8 mouse cellular contexts compared by ENCODE assay signal in genomic region chr11:69420554-69421000, GRCm38 (mm10). TPM values are rescaled to one million over a fixed set of nuclear protein-coding genes. Genes with fewer than 3 reads are reported as not detected.
DNase-seq lines count a peak whose midpoint lies in the region; ATAC-seq and TF ChIP-seq lines count a peak whose summit lies in the region.

No protein-coding gene starts in this region.

- H3K79me2 ChIP-seq in MEL (ENCODE audit: control insufficient read depth, insufficient read depth, low read length, poor library complexity), result peaks cover 3% of the 10 kb centered on the region

- no peaks in the 10 kb centered on the region for H3K36me3 ChIP-seq in kidney, adult 2 months (ENCODE audit: control insufficient read depth, insufficient read depth, low read length)
- peaks cover 0 to 5% of the 10 kb centered on the region in 2 experiments; a peak in 2 of 4 replicates for H3K36me3 ChIP-seq in MEL (ENCODE audit: control insufficient read depth in 1 of 2, insufficient read depth in 2 of 2, low read length in 2 of 2)
- no peaks in the 10 kb centered on the region for H3K36me3 ChIP-seq in heart, postnatal 0 days (replicated peaks; ENCODE audit: control insufficient read depth, insufficient read depth, low read length)
- H3K36me3 ChIP-seq in midbrain, embryonic 10.5 days, result no peaks in the 10 kb centered on the region

- no peak for DNase-seq in kidney, adult 2 months
- no peak for DNase-seq in kidney, postnatal 36 days
- no peak for DNase-seq in MEL (ENCODE audit: low read depth, low spot score)
- DNase-seq in heart, postnatal 0 days (ENCODE audit: low spot score), result no peak
- DNase-seq in midbrain, embryonic 10.5 days (ENCODE audit: low spot score), result no peak
- DNase-seq in urinary bladder, postnatal 14 days (ENCODE audit: low spot score), result no peak
- DNase-seq in left cerebral cortex, adult 8-10 months (ENCODE audit: low spot score in 2 of 2), result no peak
- no peak for DNase-seq in adrenal gland, postnatal 36 days

- H3K9me3 ChIP-seq in MEL (replicated peaks; ENCODE audit: insufficient read depth, low read length), result no peaks in the 10 kb centered on the region
- H3K9me3 ChIP-seq in heart, postnatal 0 days (replicated peaks; ENCODE audit: control insufficient read depth, low read length), result no peaks in the 10 kb centered on the region
- no peaks in the 10 kb centered on the region for H3K9me3 ChIP-seq in midbrain, embryonic 10.5 days (replicated peaks)

- no peaks in the 10 kb centered on the region for H3K27me3 ChIP-seq in kidney, adult 2 months (replicated peaks; ENCODE audit: control insufficient read depth, insufficient read depth, low read length)
- H3K27me3 ChIP-seq in MEL (ENCODE audit: control insufficient read depth in 1 of 2, insufficient read depth in 2 of 2, low read length in 2 of 2), result peaks cover 0 to 1% of the 10 kb centered on the region in 2 experiments; a peak in 1 of 4 replicates
- H3K27me3 ChIP-seq in heart, postnatal 0 days (ENCODE audit: control insufficient read depth, insufficient read depth, low read length), result peaks cover 13% of the 10 kb centered on the region; the same call in 1 of the 2 replicates
- peaks cover 43% of the 10 kb centered on the region for H3K27me3 ChIP-seq in midbrain, embryonic 10.5 days (ENCODE audit: low read depth, poor library complexity, severe bottlenecking)

- H3K4me2 ChIP-seq in heart, postnatal 0 days (ENCODE audit: low read depth, low read length), result peak overlapping the region; percentile 95

- H3K4me1 ChIP-seq in kidney, adult 2 months (ENCODE audit: control insufficient read depth, insufficient read depth, low read length), result peaks cover 7% of the 10 kb centered on the region; the same call in 1 of the 2 replicates
- H3K4me1 ChIP-seq in MEL (ENCODE audit: control insufficient read depth in 1 of 2, insufficient read depth in 2 of 2, low read length in 2 of 2), result peaks cover 0 to 22% of the 10 kb centered on the region in 2 experiments; a peak in 3 of 4 replicates
- peaks cover 16% of the 10 kb centered on the region for H3K4me1 ChIP-seq in heart, postnatal 0 days (ENCODE audit: control insufficient read depth, insufficient read depth)
- H3K4me1 ChIP-seq in midbrain, embryonic 10.5 days, result peaks cover 63% of the 10 kb centered on the region

- no peak for TF ChIP-seq RAD21 in MEL (IDR thresholded peaks at IDR 0.05; ENCODE audit: low read depth, low read length)

- ATAC-seq in heart, postnatal 0 days (ENCODE audit: insufficient read depth, low read depth), result no peak

- H3K4me3 ChIP-seq in kidney, adult 2 months (ENCODE audit: insufficient read depth, low read depth, low read length), result peak overlapping the region; percentile 70
- peak overlapping the region; percentile 10 to 34; a peak in 3 of 4 replicates for H3K4me3 ChIP-seq in MEL (ENCODE audit: control insufficient read depth in 1 of 2, insufficient read depth in 1 of 2, low read depth in 2 of 2, low read length in 2 of 2)
- peak overlapping the region; percentile 61 for H3K4me3 ChIP-seq in heart, postnatal 0 days (ENCODE audit: low read depth, low read length)
- H3K4me3 ChIP-seq in midbrain, embryonic 10.5 days, result peak overlapping the region; percentile 93

- TF ChIP-seq CTCF in kidney, adult 2 months (conservative IDR thresholded peaks at IDR 0.05; ENCODE audit: insufficient read depth, insufficient read length, low read depth, low read length), result no peak
- TF ChIP-seq CTCF in MEL (IDR thresholded peaks at IDR 0.05 in 2 of 3, conservative IDR thresholded peaks at IDR 0.05 in 1 of 3; ENCODE audit: control insufficient read depth in 1 of 3, insufficient read depth in 1 of 3, low read depth in 2 of 3, low read length in 3 of 3, poor library complexity in 1 of 3, severe bottlenecking in 1 of 3), result no peak
- TF ChIP-seq CTCF in heart, postnatal 0 days (IDR thresholded peaks at IDR 0.05; ENCODE audit: low read depth), result no peak

- H3K9ac ChIP-seq in MEL (ENCODE audit: control insufficient read depth, low read depth, low read length, poor library complexity, severe bottlenecking), result no peak overlapping the region
- no peak overlapping the region for H3K9ac ChIP-seq in heart, postnatal 0 days (replicated peaks; ENCODE audit: low read depth, low read length)

- no peak overlapping the region for H3K27ac ChIP-seq in kidney, adult 2 months (ENCODE audit: insufficient read depth, low read depth, low read length)
- no peak overlapping the region for H3K27ac ChIP-seq in MEL (ENCODE audit: control insufficient read depth, low read depth, low read length)
- H3K27ac ChIP-seq in heart, postnatal 0 days (ENCODE audit: low read depth), result no peak overlapping the region
- H3K27ac ChIP-seq in midbrain, embryonic 10.5 days (replicated peaks), result peak overlapping the region; percentile 99

- TF ChIP-seq POLR2A in kidney, adult 2 months (IDR thresholded peaks at IDR 0.05; ENCODE audit: low read depth, low read length), result no peak
- TF ChIP-seq POLR2A in MEL (IDR thresholded peaks at IDR 0.05; ENCODE audit: control insufficient read depth in 1 of 2, insufficient read depth in 1 of 2, low read depth in 1 of 2, low read length in 2 of 2, poor library complexity in 1 of 2), result no peak

- 0 out of 4 replicates have a peak, but pooled peaks of 1 of the 2 experiments have one; percentile 1 for TF ChIP-seq EP300 in MEL (IDR thresholded peaks at IDR 0.05; ENCODE audit: low read depth in 1 of 2, low read length in 2 of 2)
- no peak for TF ChIP-seq EP300 in heart, postnatal 0 days (IDR thresholded peaks at IDR 0.05; ENCODE audit: low read depth)

- WGBS in kidney, adult 2 months, result 28% methylated on average over 10 of the region's 10 CpGs
- WGBS in heart, postnatal 0 days, result 17% methylated on average over 10 of the region's 10 CpGs
- 8% methylated on average over 10 of the region's 10 CpGs for WGBS in midbrain, embryonic 10.5 days

TF ChIP-seq in MEL, 35 proteins besides CTCF, POLR2A, EP300 and RAD21 (continues in another document):
- TF ChIP-seq MXI1 (IDR thresholded peaks at IDR 0.05; ENCODE audit: low read depth, low read length) (no peak), USF1 (IDR thresholded peaks at IDR 0.05; ENCODE audit: low read depth, low read length) (no peak)

RNA-seq across cellular contexts. Expression of gene Kdm6b, which starts 7.1 kb away (rescaled TPM):
- 8.8 and 10.5 TPM in 2 replicates for polyA plus RNA-seq in kidney, adult 2 months (2012; rRNA removed)
- total RNA-seq in MEL (2012; rRNA removed), result 5.8 and 7.2 TPM in 2 replicates
- 10 to 100 TPM; 25.0 to 43.4 TPM for polyA plus RNA-seq in MEL (2012; ENCODE audit: insufficient read depth in 1 of 2, insufficient read length in 2 of 2, low read depth in 1 of 2, low replicate concordance in 2 of 2, missing spikeins in 1 of 2)
- total RNA-seq in heart, postnatal 0 days (2014; rRNA removed; ENCODE audit: low replicate concordance), result 7.8 and 10.0 TPM in 2 replicates
- polyA plus RNA-seq in heart, postnatal 0 days (2015; fragmentation: Nextera tagmentation; extraction: Ambion mirVana), result 23.0 and 23.6 TPM in 2 replicates
- 31.8 and 37.1 TPM in 2 replicates for polyA plus RNA-seq in midbrain, embryonic 10.5 days (2016; fragmentation: Nextera tagmentation; extraction: Ambion mirVana)
- total RNA-seq in left cerebral cortex, adult 8-10 months (2022), result 10 to 100 TPM; 17.3 to 29.2 (median 21.9) TPM
- total RNA-seq in adrenal gland, postnatal 36 days (2021), result 10 to 100 TPM; 31.8 to 48.0 TPM

RNA-seq across cellular contexts. Expression of gene Tmem88, which starts 22.5 kb away (rescaled TPM):
- polyA plus RNA-seq in kidney, adult 2 months (2012; rRNA removed), result 25.4 and 25.8 TPM in 2 replicates
- total RNA-seq in MEL (2012; rRNA removed), result 0.39 TPM in 2 replicates
- polyA plus RNA-seq in MEL (2012; ENCODE audit: insufficient read depth in 1 of 2, insufficient read length in 2 of 2, low read depth in 1 of 2, low replicate concordance in 2 of 2, missing spikeins in 1 of 2), result under 1 TPM in 1 of 2 experiments, not detected in 1; 0.45 TPM
- total RNA-seq in heart, postnatal 0 days (2014; rRNA removed; ENCODE audit: low replicate concordance), result 32.4 and 33.0 TPM in 2 replicates
- 59.7 and 62.5 TPM in 2 replicates for polyA plus RNA-seq in heart, postnatal 0 days (2015; fragmentation: Nextera tagmentation; extraction: Ambion mirVana)
- 16.9 and 21.4 TPM in 2 replicates for polyA plus RNA-seq in midbrain, embryonic 10.5 days (2016; fragmentation: Nextera tagmentation; extraction: Ambion mirVana)
- total RNA-seq in left cerebral cortex, adult 8-10 months (2022), result 1 to 10 TPM; 3.3 to 4.8 (median 3.5) TPM
- 10 to 100 TPM; 13.4 to 17.8 TPM for total RNA-seq in adrenal gland, postnatal 36 days (2021)

RNA-seq across cellular contexts. Expression of gene Cyb5d1, which starts 25.1 kb away (rescaled TPM):
- polyA plus RNA-seq in kidney, adult 2 months (2012; rRNA removed), result 26.6 and 27.9 TPM in 2 replicates
- 26.8 and 39.6 TPM in 2 replicates for total RNA-seq in MEL (2012; rRNA removed)
- polyA plus RNA-seq in MEL (2012; ENCODE audit: insufficient read depth in 1 of 2, insufficient read length in 2 of 2, low read depth in 1 of 2, low replicate concordance in 2 of 2, missing spikeins in 1 of 2), result 10 to 100 TPM in 1 of 2 experiments, not detected in 1; 21.3 TPM
- total RNA-seq in heart, postnatal 0 days (2014; rRNA removed; ENCODE audit: low replicate concordance), result 14.2 and 17.6 TPM in 2 replicates
- 16.7 and 18.6 TPM in 2 replicates for polyA plus RNA-seq in heart, postnatal 0 days (2015; fragmentation: Nextera tagmentation; extraction: Ambion mirVana)
- 50.4 and 57.3 TPM in 2 replicates for polyA plus RNA-seq in midbrain, embryonic 10.5 days (2016; fragmentation: Nextera tagmentation; extraction: Ambion mirVana)
- 10 to 100 TPM; 38.0 to 43.7 (median 42.5) TPM for total RNA-seq in left cerebral cortex, adult 8-10 months (2022)
- 10 to 100 TPM; 49.0 to 50.9 TPM for total RNA-seq in adrenal gland, postnatal 36 days (2021)

RNA-seq across cellular contexts. Expression of gene Naa38, which starts 25.3 kb away (rescaled TPM):
- polyA plus RNA-seq in kidney, adult 2 months (2012; rRNA removed), result 251 and 317 TPM in 2 replicates
- total RNA-seq in MEL (2012; rRNA removed), result 190 and 191 TPM in 2 replicates
- polyA plus RNA-seq in MEL (2012; ENCODE audit: insufficient read depth in 1 of 2, insufficient read length in 2 of 2, low read depth in 1 of 2, low replicate concordance in 2 of 2, missing spikeins in 1 of 2), result 100 to 1,000 TPM in 1 of 2 experiments, not detected in 1; 173 TPM
- total RNA-seq in heart, postnatal 0 days (2014; rRNA removed; ENCODE audit: low replicate concordance), result 64.9 and 93.4 TPM in 2 replicates
- polyA plus RNA-seq in heart, postnatal 0 days (2015; fragmentation: Nextera tagmentation; extraction: Ambion mirVana), result 171 and 175 TPM in 2 replicates
- polyA plus RNA-seq in midbrain, embryonic 10.5 days (2016; fragmentation: Nextera tagmentation; extraction: Ambion mirVana), result 145 and 146 TPM in 2 replicates
- 100 to 1,000 TPM in 3 of 4 experiments, 10 to 100 TPM in 1; 99.9 to 140 (median 114) TPM for total RNA-seq in left cerebral cortex, adult 8-10 months (2022)
- total RNA-seq in adrenal gland, postnatal 36 days (2021), result 100 to 1,000 TPM; 132 to 158 TPM

RNA-seq across cellular contexts. Expression of gene Chd3, which starts 51.4 kb away (rescaled TPM):
- polyA plus RNA-seq in kidney, adult 2 months (2012; rRNA removed), result 168 and 175 TPM in 2 replicates
- total RNA-seq in MEL (2012; rRNA removed), result 37.3 and 65.8 TPM in 2 replicates
- polyA plus RNA-seq in MEL (2012; ENCODE audit: insufficient read depth in 1 of 2, insufficient read length in 2 of 2, low read depth in 1 of 2, low replicate concordance in 2 of 2, missing spikeins in 1 of 2), result 10 to 100 TPM in 1 of 2 experiments, not detected in 1; 84.9 TPM
- 23.6 and 23.8 TPM in 2 replicates for total RNA-seq in heart, postnatal 0 days (2014; rRNA removed; ENCODE audit: low replicate concordance)
- polyA plus RNA-seq in heart, postnatal 0 days (2015; fragmentation: Nextera tagmentation; extraction: Ambion mirVana), result 10.3 and 12.4 TPM in 2 replicates
- 41.7 and 50.6 TPM in 2 replicates for polyA plus RNA-seq in midbrain, embryonic 10.5 days (2016; fragmentation: Nextera tagmentation; extraction: Ambion mirVana)
- 100 to 1,000 TPM; 370 to 420 (median 387) TPM for total RNA-seq in left cerebral cortex, adult 8-10 months (2022)
- 100 to 1,000 TPM in 1 of 2 experiments, 10 to 100 TPM in 1; 78.6 to 119 TPM for total RNA-seq in adrenal gland, postnatal 36 days (2021)

Comparison
In these comparisons a context has a peak if more than half of its experiments do, and no peak if none do; other contexts are left out.
1. H3K4me3 ChIP-seq: peak in every context shown above with its lines; median percentile 93 in midbrain, embryonic 10.5 days; 70 in kidney, adult 2 months; 61 in heart, postnatal 0 days; 22 in MEL.